Comparison of ENCODE assay signal across 9 mouse cellular contexts in the genomic region with DNA sequence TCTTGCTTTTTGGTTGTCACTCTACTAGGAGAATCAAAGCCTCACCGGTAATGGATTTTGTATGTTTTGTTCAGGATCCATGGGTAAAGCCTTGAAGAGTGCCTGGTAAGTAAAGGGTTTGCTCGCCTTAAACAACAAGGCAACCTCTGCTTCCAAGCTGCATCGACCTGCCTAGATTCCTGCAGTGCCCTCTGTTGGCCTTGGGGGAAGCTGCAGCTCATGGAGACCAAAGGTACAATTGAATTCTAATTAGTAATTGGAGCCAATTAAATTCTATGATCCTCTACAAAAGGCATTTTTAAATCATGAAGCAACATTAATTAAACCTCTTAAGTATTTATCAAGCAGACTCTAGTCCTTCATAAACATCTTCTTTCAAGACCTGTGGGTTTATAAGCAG.
DNase-seq lines count a peak whose midpoint lies in the region; ATAC-seq and TF ChIP-seq lines count a peak whose summit lies in the region.
"Had no signal": no experiment of that assay in that cellular context is flagged by ENCODE, and none has a peak within 500 bp of the region (broad histone marks: within the 10 kb centered on the region; RNA-seq: fewer than 3 reads in every experiment).

No protein-coding gene starts in this region.

- no peak overlapping the region for H3K4me3 ChIP-seq in left cerebral cortex, adult 2 months

- DNase-seq in adrenal gland, postnatal 36 days: peak; percentile 40 to 52
- no peak for DNase-seq in adrenal gland, adult 2 months
- no peak for DNase-seq in left cerebral cortex, adult 2 months (ENCODE audit: extremely low spot score in 1 of 2, low spot score in 2 of 2)
- DNase-seq in left cerebral cortex, postnatal 25 days (ENCODE audit: low spot score in 2 of 2): no peak
- peak; percentile 33 for DNase-seq in thymus, postnatal 0 days (ENCODE audit: low spot score)
- DNase-seq in yolk sac, embryonic 10.5 days (ENCODE audit: low spot score): no peak
- DNase-seq in cerebellum, adult 8-10 months: no peak
- DNase-seq: cerebellum, postnatal 36 days had no signal

- peak; percentile 54; the same call in 1 of the 2 replicates for ATAC-seq in granulocyte monocyte progenitor cell, adult 5-6 weeks (replicated peaks; ENCODE audit: poor library complexity, severe bottlenecking)

- intact Hi-C loops in left cerebral cortex, adult 2 months (cut with DNase I): no loop called here
- intact Hi-C loops in left cerebral cortex, postnatal 25 days (cut with DNase I): loop anchor here (10.0 kb wide), 1 partner anchor 430 kb away; no protein-coding TSS in a partner anchor

- peak; percentile 58 for TF ChIP-seq CTCF in left cerebral cortex, adult 2 months (IDR thresholded peaks at IDR 0.05)

- no peak overlapping the region for H3K27ac ChIP-seq in left cerebral cortex, adult 2 months

Comparison
In these comparisons a context has a peak if more than half of its experiments do, and no peak if none do; other contexts are left out.
1. DNase-seq: peak in adrenal gland, postnatal 36 days (2 of 2) and thymus, postnatal 0 days (single experiment); none in adrenal gland, adult 2 months (single experiment), left cerebral cortex, adult 2 months (0 of 2), left cerebral cortex, postnatal 25 days (0 of 2), yolk sac, embryonic 10.5 days (single experiment) and cerebellum, adult 8-10 months (single experiment).